Mouse (Mus musculus): Measurements from ENCODE around the gene Eif2d. TPM values are rescaled to one million over a fixed set of nuclear protein-coding genes. Genes with fewer than 3 reads are reported as not detected.

Eif2d gene
- total RNA-seq, 2 experiments from 2014 or later = 17.1 to 43.3 TPM

DNA sequence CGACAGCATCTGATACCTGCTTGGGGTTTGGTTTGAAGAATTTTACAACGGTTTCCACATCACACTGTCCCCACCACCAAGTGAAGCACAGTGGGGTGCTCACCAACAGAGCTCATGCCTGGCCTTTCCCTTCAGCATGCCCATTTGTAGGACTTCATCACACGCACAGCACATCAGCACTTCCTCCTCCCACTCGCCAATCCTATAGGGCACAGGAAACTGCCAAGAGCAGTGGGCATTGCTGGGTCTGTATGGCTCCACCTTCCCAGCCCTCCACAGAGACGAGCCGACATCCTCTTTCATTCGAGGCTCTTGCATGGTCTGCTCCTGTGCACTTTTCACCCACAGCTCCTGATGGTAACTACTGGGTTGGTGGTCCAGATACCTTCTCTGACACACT lies 30.2 kb downstream of the Eif2d start:
- ATAC-seq (replicated peaks; ENCODE audit: poor library complexity, severe bottlenecking) = peak; percentile 40

DNA sequence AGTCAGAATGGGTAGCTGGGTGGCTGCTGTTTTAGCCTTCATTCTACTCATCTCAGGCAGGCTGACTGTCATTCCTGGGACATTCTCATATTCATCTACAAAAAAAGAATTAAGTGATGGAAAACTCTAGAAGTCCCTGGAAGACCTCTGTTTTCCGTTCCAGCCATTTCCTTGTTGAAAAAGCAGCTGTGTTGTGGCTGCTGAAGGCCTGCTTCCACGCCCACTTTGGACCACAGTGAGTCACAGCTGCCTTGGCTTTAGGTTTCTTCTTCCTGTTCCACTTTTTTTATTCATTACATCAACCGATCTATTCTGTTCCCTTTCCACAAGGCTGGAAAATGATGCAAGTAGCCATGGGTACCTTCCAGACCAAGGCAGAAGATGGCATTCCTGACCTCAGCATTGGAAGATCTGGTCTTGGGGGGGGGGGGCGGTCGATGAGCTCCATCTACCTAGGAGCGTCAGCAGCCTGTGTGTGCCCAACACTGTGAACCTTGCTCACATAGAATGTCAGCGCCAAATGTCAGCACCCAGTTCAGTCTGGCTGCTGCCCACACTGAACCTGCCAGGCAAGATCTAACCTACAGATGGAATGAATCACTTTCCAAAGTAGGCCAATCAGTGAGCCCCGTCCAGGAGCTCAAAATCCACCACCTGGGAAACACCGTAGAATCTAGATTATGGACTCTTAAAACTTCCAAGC lies 31.4 kb downstream of the Eif2d start:
- peak; percentile 61 for ATAC-seq (replicated peaks; ENCODE audit: poor library complexity, severe bottlenecking)

DNA sequence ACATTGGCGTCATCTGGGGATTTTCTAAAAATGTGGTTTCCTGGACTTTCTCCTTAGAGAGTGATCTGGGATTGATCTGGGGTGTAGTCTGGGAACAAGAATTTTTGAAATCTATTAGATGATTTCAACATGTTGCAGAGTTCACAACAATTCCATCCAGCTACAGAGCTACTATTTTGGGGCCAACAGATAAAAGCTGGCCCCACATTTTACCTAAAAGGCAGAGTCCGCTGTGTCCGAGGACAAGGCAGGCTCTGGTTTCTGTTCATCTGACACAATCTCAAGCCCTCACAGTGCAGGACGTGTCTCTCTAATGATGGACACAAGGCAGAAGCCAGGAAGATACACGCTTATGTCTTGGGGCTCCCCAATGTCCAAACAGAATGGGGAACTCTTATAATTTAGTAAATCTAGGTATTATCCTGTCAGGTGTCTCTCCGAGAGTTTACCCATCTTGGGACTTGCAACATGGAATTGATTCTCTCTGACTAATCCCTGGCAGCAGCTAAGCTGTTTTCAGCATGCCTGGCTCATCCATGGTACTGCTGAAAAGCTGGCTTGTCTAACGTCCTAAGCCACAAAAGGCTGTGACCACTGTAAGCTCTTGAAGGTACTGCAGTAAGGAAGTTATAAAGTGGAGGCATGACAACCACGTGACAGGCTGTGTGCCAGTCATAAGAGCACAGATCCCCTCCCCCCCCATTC lies 32.1 kb downstream of the Eif2d start:
- ATAC-seq (replicated peaks; ENCODE audit: poor library complexity, severe bottlenecking) = no peak

DNA sequence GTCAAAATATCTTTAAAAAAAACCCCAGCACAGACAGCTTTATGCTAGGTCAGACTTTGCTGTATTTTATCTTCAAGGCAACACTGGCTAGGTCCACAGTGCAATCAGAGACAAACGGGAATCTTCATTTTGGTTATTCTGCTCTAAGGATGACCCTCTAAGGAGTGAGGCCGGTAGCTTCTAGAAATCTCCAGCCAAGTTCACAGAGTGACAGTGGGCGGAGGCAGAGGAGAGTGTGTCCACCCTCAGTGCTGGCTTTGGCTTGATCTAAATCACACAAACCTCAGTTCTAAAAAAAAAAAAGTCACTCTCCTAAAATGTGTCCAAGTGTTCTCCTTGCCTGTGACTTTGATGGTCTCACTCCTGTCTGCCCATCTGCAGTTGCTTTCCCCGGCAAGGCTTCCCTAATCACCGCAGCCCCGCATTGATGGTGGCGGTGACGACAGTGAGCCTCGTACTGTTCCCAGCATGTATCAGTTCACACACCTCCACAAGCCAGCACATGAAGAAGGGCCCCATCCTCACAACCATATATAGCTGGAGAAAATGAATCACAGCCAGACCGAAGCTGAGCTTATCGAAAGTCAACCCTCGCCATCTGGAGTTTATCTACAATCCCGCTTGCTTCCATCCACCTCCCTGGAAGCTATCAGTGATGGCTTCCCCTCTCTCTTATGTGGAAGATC lies 33.0 kb downstream of the Eif2d start:
- ATAC-seq (replicated peaks; ENCODE audit: poor library complexity, severe bottlenecking) = no peak

DNA sequence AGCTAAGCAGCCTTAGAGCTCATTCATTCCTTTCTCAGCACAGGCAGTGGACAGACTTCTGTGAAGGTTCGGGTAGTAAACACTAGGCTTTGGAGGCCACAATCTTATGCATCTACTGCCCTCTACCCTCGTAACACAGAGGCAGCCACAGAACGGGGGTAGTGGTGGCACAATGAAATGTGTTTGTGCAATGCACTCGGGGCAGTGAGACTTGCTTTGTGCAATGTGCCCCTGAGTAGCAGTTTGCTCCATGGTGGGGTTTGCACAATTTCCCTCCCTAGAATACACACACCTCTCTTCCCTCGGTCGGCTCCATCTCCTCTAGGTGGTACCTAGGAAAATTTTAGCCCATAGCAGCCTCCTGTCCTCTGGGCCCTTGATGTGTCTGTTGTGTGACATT lies 34.0 kb downstream of the Eif2d start:
- ATAC-seq (replicated peaks; ENCODE audit: poor library complexity, severe bottlenecking) = peak; percentile 59

DNA sequence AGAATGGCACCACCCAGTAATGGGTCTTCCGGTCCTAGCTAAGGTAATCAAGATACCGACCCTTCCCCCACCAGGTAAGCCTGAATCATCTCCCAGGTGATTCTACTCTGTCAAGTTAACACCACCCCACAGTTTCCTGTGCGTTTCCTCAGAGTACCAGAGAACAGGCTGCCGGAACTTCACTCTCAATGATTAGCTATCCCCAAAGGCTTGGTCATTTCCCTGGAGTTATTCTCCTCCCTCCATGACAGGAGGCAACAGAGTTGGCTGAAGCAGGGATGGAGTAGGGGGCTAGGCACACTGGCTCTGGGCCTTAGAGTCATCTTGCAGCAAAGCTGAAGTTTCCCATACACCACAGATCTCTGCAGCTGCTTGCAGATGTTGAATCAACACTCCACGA lies 34.9 kb downstream of the Eif2d start:
- ATAC-seq (replicated peaks; ENCODE audit: poor library complexity, severe bottlenecking) = no peak

DNA sequence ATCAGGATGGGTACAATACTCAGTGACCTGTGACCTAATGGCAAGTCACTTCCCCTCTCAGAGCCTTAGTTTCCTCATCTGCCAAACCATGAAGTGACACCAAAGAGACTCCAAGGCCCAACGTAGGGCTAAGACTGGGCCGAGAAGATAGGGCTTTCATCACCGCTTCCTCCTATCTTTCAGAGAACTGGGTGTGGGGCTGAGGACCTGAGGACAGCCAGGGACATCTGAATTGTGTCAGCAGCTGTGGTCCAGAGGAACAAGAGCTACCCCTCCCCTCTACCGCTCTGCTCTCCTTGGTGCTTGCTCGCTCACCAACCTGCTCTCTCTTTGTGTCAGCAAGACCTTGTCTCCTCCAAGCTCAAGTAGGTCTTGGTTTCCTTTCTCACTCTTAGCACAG lies 35.7 kb downstream of the Eif2d start:
- ATAC-seq (replicated peaks; ENCODE audit: poor library complexity, severe bottlenecking) = peak; percentile 59

DNA sequence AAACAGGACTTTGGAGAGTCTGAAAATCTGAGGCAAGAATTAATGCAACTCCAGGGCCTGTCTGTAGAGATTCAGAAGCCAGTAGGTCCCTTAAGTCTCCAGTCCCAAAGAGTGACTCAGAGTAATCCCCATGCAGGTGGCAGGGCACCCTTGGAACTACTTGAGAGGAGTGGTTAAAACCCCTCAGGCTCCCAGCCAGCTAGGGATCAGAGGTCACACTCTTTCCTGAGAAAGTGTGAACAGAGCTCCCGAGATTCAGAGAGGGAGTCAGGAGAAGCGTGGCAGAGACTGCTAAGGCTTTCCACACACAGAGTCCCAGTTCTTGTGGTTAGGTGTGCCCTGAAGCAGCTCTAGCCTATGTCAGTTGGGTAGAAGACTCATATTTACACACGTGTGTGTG lies 40.8 kb downstream of the Eif2d start:
- no peak for ATAC-seq (replicated peaks; ENCODE audit: poor library complexity, severe bottlenecking)

DNA sequence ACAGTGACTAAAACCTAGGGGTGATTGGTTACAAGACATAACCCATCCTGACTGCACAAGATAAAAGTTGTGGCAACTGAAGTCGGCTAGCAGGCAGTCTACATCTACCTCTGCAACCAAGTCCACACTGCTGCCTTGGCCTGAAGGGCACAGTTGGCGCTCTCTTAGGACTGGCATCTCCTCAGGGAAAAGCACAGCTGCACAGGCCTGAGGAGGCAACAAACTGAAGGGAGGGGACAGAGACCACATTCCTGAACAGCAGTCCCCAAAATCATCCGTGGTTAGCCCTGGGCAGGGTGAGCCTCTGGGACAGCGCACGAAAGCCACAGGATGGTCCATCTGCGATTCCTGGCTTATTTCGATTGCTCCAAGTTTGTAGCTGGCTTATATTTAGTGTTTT lies 42.7 kb downstream of the Eif2d start:
- no peak for ATAC-seq (replicated peaks; ENCODE audit: poor library complexity, severe bottlenecking)

DNA sequence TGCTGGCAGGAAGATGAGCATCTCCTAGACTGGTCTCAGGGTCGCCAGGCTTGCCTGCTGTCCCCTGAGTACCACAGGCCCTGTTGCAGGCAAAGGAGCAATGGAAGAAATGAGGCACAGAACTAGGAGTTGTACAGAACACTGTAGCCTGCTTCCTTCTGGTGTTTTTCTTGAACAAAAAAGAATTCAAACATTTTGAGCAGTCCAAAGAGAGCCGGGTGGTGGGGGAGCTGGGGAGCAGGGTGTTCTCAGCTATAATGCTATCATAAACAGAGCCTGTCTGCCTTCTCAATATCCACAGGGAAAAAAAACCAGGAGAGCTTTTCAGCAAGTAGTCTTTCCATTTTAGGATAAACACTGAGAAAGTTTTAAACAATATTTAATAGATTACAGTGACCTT lies 43.1 kb downstream of the Eif2d start:
- no peak for ATAC-seq (replicated peaks; ENCODE audit: poor library complexity, severe bottlenecking)

DNA sequence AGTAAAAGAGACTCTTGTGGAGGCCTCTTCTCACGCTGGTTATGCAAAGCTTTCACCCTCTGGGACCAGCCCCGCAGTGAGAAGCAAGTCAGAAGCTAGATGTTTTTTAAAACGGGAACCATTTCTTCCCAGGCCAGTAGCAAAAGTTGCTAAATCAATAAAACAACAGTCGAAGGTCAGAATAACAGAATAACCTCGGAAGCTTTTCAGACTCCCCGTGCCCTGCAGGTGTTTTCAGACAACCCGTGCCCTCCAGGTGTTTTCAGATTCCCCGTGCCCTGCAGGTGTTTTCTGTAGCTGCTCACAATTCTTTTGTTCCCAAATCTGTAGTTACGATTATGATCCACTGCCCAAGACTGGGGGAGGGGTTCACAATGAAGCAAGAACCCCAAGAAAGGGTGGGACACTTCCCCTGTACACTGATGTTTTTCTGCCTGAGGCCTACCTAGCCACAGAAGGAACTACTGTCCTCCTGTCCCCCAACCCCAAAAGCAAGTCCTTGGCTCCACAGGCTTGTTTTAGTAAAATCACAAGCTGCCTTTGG lies 45.5 kb downstream of the Eif2d start:
- ATAC-seq (replicated peaks; ENCODE audit: poor library complexity, severe bottlenecking) = peak; percentile 19; the same call in 1 of the 2 replicates

DNA sequence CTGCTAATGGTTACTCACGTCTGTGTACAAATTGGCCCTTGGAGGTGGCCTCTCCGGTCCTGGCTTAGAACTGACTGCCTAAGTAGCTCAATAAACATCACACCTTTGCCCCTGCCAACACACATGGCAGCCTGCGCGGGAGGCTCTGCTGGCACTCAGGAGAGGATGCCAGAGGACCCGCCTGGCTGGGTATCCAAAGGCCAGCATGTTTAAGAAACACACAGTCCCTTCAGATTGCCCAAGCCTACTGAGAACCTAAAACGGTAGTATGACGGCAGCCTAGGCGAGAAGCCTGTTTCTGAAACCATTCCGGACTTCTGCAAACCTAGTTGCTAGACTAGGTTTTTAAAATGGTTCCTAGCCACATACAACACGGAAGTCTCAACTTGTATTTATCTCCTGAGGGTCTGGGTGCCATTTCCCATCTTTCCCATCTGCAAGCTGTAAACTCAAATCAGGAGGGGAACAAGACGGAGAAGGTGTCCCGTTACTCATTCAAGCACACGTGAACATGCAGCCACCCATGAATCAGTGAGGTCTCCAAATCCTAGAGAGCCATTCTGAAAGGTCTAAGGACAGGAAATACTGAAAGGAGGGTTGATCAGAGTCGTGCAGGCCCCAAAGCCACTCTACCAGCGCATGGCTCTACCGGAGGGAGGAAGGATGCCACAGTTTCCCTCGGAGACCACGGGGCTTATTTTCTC lies 46.3 kb downstream of the Eif2d start:
- peak; percentile 62 for ATAC-seq (replicated peaks; ENCODE audit: poor library complexity, severe bottlenecking)

DNA sequence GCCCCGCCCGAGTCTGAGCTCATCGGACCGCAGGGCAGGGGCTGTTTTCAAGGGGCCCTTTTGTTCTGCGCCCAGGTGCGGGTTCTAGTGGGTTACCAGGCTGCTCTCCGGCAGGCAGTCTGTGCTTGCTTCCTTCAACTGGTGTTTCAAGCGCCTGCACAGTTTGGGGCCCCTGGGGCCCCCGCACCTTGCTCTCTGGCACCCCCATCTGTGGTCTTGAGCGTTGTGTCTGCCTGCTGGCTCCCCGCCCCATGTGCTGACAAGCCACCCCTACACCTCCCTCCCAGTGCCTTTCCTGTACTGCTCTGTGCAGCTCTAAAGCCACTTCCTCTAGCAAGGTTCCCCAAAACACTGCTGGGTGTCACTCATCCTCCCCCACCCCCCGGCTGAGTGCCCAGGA lies 47.0 kb downstream of the Eif2d start:
- ATAC-seq (replicated peaks; ENCODE audit: poor library complexity, severe bottlenecking) = peak; percentile 86

DNA sequence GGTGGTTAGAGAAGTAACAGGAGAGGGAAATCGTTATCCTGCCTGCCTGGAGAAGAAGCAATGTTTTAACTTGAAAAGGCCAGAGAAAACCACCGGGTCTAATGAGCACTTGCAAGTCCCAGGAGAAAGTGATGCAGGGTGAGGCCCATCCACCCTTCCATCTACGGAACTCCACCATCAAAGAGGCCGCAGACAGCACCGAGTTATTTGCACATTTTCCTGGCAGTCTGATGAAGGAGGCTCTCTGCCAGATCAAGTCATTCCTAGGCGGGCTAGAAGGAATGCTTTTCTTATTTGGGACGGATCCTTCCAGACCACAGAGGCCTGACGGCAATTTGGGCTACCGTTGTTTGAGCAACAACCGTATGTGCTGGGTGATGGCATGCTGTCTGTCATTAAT lies 47.6 kb downstream of the Eif2d start:
- ATAC-seq (replicated peaks; ENCODE audit: poor library complexity, severe bottlenecking) = no peak

DNA sequence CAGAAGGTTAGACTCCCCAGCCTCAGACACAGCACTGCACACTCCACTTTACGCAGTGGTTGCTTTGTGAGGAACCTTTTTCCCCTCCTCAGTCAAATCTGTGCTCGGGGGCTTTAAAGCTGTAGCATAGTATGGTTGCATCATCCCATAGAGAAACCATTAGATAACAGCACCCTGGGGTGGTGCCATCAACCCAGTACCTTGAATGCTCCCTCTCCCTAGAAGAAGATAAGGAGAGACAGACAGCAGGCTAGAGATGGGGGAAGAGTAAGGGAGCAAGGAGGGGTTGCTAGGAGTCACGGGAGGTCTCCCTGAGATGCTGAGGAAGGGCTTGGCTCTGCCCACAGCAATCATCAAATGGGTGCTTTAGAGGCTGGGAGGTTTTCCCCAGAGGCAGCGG lies 48.4 kb downstream of the Eif2d start:
- no peak for ATAC-seq (replicated peaks; ENCODE audit: poor library complexity, severe bottlenecking)

DNA sequence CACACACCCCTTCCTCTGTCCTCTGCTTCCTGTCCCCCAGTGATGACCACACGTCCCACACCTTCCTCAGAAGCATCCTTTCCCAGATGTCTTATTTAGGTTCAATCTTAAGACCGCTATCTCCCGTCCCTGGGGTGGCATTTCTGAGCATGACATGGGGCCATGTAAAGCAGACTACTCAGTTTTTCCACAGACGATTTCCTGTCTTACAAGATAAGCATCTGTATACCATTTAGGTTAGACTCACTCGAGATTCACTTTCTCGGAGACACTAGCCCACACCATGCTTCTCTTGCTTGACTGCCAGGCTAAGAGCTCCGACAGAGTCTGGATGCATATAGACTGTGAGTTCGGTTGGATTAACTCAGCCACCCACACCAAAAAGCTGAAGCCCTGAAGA lies 51.5 kb downstream of the Eif2d start:
- no peak for ATAC-seq (replicated peaks; ENCODE audit: poor library complexity, severe bottlenecking)

DNA sequence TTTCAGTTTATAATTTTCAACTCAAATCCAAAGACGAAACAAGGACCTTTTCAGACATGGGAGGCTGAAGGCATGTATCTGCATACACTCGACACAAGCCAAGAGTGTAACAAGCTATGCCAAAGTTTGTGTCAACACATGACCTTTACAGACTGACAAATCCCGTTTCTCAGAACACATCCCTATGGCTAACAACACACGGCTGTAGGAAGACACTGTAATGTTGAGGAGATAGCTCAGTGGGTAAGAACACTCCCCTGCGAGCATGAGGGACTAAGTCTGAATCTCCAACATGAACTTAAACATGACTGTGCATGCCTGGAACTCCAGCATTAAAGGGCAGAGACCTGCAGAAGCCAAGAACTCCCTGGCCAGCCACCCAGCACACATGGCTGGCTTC lies 53.4 kb downstream of the Eif2d start:
- no peak for ATAC-seq (replicated peaks; ENCODE audit: poor library complexity, severe bottlenecking)

DNA sequence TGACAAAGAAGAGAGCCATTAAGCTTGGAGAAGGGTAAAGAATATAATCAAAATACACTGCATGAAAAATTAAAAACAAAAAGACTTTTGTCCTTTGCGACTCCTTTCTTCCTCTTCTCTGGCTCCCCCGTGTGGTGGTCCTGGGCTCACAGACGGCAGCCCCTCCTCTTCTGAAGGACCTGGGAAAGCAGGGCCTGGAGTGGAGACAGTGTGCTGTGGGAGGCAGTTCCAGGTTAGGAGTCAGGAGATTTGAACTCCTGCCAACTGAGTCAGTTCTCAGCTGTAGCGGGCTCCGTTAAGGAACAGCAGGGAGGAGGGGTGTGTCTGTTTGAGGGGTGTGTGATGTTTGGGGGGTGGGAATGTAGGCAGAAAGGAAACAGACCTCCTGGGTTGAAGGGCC lies 54.5 kb downstream of the Eif2d start:
- ATAC-seq (replicated peaks; ENCODE audit: poor library complexity, severe bottlenecking) = peak; percentile 77

DNA sequence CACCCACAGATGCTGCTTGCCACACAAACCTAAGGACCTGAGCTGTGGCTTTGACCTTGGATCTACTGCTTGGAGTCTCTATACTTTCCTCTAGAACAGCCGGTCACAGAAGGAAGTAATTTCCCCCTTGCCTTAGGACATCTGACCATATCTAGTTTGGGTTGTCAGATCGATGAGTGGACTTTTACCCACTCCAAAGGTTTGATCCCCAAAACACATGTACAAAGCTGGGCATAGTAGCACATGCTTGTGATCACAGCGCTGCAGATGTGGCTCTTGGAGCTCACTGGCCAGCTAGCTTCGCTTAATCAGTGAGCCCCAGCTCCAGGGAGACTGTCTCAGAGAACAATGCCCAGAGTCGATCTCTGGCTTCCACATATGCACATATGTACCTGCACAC lies 55.1 kb downstream of the Eif2d start:
- ATAC-seq (replicated peaks; ENCODE audit: poor library complexity, severe bottlenecking) = no peak

DNA sequence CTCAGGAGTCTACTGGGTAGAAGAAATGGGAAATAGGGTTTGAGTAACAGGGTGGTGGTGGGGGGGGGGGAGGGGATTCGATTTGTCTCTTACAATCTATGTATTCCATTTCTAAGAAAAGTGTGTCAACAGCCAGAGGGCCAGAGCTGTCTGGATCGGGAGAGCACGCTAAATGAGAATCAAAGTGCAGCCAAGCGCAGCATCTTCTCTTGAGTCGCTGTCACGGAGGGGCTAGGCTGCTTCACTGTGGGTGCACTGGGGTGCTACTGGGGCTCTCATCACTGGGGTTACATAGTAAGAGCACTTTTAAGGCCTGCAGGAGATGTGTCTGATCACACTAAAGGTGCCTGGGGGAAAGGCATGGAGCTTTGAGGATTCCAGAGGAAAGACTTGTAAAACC lies 55.8 kb downstream of the Eif2d start:
- no peak for ATAC-seq (replicated peaks; ENCODE audit: poor library complexity, severe bottlenecking)

DNA sequence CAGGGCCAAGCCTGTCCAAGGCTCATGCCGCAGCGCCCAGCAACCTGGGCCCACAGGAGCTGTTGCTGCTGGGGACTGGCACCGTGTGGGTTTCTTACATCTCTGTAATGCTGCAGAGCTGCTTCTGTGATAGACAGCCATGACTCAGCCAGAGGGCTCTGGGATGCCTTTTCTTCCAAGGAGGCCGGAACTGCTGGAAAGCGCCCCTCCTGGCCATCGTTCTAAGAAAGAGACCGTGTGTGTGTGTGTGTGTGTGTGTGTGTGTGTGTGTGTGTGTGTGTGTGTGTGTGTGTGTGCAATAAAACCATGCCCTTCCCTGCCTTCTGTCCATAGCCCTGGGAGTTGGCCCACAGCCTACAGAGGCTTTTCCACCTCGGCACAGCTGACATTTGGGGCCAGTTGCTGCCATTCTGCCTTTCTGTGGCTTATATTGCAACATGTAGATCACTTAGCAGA lies 57.0 kb downstream of the Eif2d start:
- ATAC-seq (replicated peaks; ENCODE audit: poor library complexity, severe bottlenecking) = peak; percentile 55

All from granulocyte monocyte progenitor cell, adult 5-6 weeks (primary cell).